Mouse (Mus musculus) liver, adult 2 months (tissue): ENCODE results near the gene Pde3b.

ENCODE experiments used
- CTCF ChIP-seq: fragments of 200-500 bp; IDR thresholded peaks from 2 replicates; pipeline ENCODE4 v1.5.1; 2011; ENCODE audit warnings: low read depth, low read length, control low read depth
- POLR2A ChIP-seq: fragments of 200-500 bp; IDR thresholded peaks from 2 replicates; pipeline ENCODE4 v1.6.1; 2011; ENCODE audit warnings: low read length, control low read depth; ENCODE audit not compliant: insufficient read depth; ENCODE audit errors: extremely low read depth

DNA sequence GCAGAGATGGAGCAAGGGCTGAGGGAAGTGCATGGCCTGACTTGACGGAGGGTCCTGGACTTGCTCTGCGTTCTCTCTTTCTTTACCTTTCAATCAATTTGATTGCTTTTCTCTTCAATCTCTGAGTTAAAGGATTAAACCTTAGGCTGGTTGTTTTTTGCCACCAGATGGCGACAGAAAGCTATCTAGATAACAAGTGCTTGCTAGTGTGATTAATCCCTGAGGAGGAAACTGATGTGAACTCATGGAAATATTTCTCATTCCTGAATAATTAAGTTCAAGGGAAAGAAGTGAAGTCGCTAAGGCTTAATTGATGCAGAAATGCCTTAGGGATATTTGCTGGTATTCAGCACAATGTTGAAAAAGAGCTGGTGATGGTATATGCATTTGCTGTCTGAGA lies 165.3 kb downstream of the Pde3b start:
- peak; percentile 48 for TF ChIP-seq CTCF
- TF ChIP-seq POLR2A, result no peak
